Mouse (Mus musculus): ENCODE measurements around the gene Taf4. TPM values are rescaled to one million over a fixed set of nuclear protein-coding genes. Genes with fewer than 3 reads are reported as not detected.
A peak's percentile ranks its signal among the peaks of the same experiment; 100 is the strongest.

Taf4 gene
- polyA plus RNA-seq, 1 experiment from 2014 or later = 2.1 TPM

DNA sequence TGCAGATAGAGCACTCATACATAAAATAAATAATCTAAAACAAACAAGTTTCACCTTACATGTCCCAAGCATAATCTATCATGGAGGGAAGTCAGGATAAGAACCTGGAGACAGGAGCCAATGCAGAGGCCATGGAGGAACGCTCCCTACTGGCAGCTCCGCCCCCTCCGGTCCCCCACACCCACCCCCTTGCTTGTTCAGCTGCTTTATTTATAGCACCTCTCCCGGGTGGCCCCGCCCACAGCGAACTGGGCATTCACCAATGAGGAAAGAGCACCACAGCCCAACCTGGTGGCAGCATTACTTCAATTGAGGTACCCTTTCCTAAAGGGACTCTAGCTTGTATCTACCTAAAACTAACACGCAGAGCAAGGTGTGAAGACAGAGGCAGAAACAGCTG lies 91.9 kb downstream of the Taf4 start:
- Histone ChIP-seq H3K27ac (no peak overlapping the region), H3K27me3 (no peaks in the 10 kb centered on the region), H3K4me3 (no peak overlapping the region), H3K9me3 (replicated peaks) (no peaks in the 10 kb centered on the region), H3K4me2 (no peak overlapping the region), H3K36me3 (no peaks in the 10 kb centered on the region), H3K4me1 (replicated peaks) (no peaks in the 10 kb centered on the region), H3K9ac (no peak overlapping the region)
- 30% methylated on average over 7 of the region's 7 CpGs for WGBS
- ATAC-seq (replicated peaks; ENCODE audit: insufficient number of reproducible peaks, insufficient read depth, low FRiP score, low read depth) = no peak

DNA sequence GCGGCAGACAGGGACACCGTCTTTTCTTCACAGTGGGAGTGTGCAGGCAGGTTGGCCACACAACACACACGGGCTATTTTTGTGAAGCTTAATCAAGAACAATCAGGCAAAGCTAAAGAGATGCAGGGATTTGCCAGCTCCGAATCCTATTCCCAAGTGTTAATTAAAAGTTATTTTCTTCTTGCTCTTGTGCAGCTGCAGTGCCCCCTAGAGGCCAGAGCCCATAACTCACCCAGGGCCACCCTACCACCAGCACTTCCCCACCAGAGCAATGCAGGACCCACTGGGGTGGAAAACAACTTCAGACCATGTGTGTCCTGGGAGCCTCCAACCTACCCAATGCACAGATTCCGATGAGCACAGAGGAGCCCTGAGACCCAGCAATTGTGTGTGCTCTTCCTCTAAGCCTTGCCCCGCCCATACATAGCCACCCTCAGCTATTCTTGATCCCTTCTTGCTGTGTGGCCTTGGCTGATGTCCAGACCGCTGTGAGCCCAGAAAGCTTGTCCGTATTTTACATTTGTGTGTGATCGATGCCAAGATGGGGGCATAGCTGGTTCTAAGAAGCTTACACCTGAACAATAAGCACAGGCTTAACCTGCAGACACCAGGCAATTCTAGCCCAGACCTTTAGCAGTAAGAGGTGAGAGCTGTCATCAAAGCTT lies 98.8 kb downstream of the Taf4 start:
- Histone ChIP-seq H3K9me3 (replicated peaks) (no peaks in the 10 kb centered on the region), H3K27me3 (peaks cover 3% of the 10 kb centered on the region; the same call in 1 of the 2 replicates), H3K4me2 (no peak overlapping the region), H3K27ac (no peak overlapping the region), H3K9ac (no peak overlapping the region), H3K36me3 (no peaks in the 10 kb centered on the region), H3K4me3 (no peak overlapping the region), H3K4me1 (replicated peaks) (no peaks in the 10 kb centered on the region)
- no peak for ATAC-seq (replicated peaks; ENCODE audit: insufficient number of reproducible peaks, insufficient read depth, low FRiP score, low read depth)
- 65% methylated on average over 9 of the region's 9 CpGs for WGBS

- Histone ChIP-seq H3K4me1 (replicated peaks) (no peaks in the 10 kb centered on the region), H3K27me3 (peaks cover 8% of the 10 kb centered on the region; the same call in 1 of the 2 replicates), H3K36me3 (no peaks in the 10 kb centered on the region), H3K4me2 (no peak overlapping the region), H3K9ac (no peak overlapping the region), H3K9me3 (replicated peaks) (no peaks in the 10 kb centered on the region), H3K27ac (no peak overlapping the region), H3K4me3 (no peak overlapping the region)
- 0 out of 2 replicates have a peak, but pooled peaks have one; percentile 24 for ATAC-seq (replicated peaks; ENCODE audit: insufficient number of reproducible peaks, insufficient read depth, low FRiP score, low read depth)
- 0% methylated on average over 3 of the region's 3 CpGs for WGBS
Observed at GRCm38 (mm10) chr2:179875147-179875546, 101.3 kb downstream of the Taf4 start.

GRCm38 (mm10) chr2:179873315-179873714 lies 103.1 kb downstream of the Taf4 start:
- H3K9ac ChIP-seq = no peak overlapping the region
- no peak overlapping the region for H3K4me2 ChIP-seq
- H3K27ac ChIP-seq = no peak overlapping the region
- H3K4me1 ChIP-seq (replicated peaks) = peaks cover under 1% of the 10 kb centered on the region
- no peak overlapping the region for H3K4me3 ChIP-seq
- no peaks in the 10 kb centered on the region for H3K9me3 ChIP-seq (replicated peaks)
- no peak for ATAC-seq (replicated peaks; ENCODE audit: insufficient number of reproducible peaks, insufficient read depth, low FRiP score, low read depth)
- 42% methylated on average over 5 of the region's 5 CpGs for WGBS
- H3K27me3 ChIP-seq = peaks cover 8% of the 10 kb centered on the region; the same call in 1 of the 2 replicates
- H3K36me3 ChIP-seq = no peaks in the 10 kb centered on the region

DNA sequence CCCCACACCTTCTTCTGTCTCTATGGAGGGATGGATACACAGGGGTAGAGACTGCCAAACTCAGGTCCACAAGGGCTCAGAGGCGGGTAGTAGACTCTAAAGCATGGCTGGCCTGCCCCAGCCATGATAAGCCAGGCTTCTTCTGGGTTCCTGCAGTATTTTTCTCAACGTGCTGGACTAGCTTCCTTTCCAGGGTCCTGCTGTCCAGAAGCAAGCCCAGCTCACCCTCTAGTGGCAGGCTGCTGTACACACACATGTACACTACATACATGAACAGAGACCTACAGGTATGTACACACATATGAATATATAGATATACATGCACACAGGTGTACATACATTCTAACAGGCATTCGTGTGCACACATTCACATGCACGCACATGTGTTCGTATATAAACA lies 103.7 kb downstream of the Taf4 start:
- 60% methylated on average over 5 of the region's 5 CpGs for WGBS
- ATAC-seq (replicated peaks; ENCODE audit: insufficient number of reproducible peaks, insufficient read depth, low FRiP score, low read depth) = no peak

GRCm38 (mm10) chr2:179869871-179870270 lies 106.6 kb downstream of the Taf4 start:
- no peaks in the 10 kb centered on the region for H3K36me3 ChIP-seq
- H3K27me3 ChIP-seq = peaks cover 8% of the 10 kb centered on the region; the same call in 1 of the 2 replicates
- H3K9me3 ChIP-seq (replicated peaks) = no peaks in the 10 kb centered on the region
- WGBS = 16% methylated on average over 2 of the region's 2 CpGs
- H3K4me1 ChIP-seq (replicated peaks) = peaks cover 13% of the 10 kb centered on the region
- no peak overlapping the region for H3K4me3 ChIP-seq
- H3K4me2 ChIP-seq = no peak overlapping the region
- H3K9ac ChIP-seq = no peak overlapping the region
- H3K27ac ChIP-seq = no peak overlapping the region
- no peak for ATAC-seq (replicated peaks; ENCODE audit: insufficient number of reproducible peaks, insufficient read depth, low FRiP score, low read depth)

More for the DNA sequence above, 103.7 kb downstream of the Taf4 start:
- Histone ChIP-seq H3K27ac (no peak overlapping the region), H3K4me3 (no peak overlapping the region), H3K36me3 (no peaks in the 10 kb centered on the region), H3K4me2 (no peak overlapping the region), H3K27me3 (peaks cover 8% of the 10 kb centered on the region; the same call in 1 of the 2 replicates), H3K4me1 (replicated peaks) (peaks cover 7% of the 10 kb centered on the region), H3K9me3 (replicated peaks) (no peaks in the 10 kb centered on the region), H3K9ac (no peak overlapping the region)

- H3K27me3 ChIP-seq = peaks cover 5% of the 10 kb centered on the region; the same call in 1 of the 2 replicates
- no peak for ATAC-seq (replicated peaks; ENCODE audit: insufficient number of reproducible peaks, insufficient read depth, low FRiP score, low read depth)
- no peaks in the 10 kb centered on the region for H3K9me3 ChIP-seq (replicated peaks)
- H3K27ac ChIP-seq = peak overlapping the region; percentile 75
- 40% methylated on average over 3 of the region's 3 CpGs for WGBS
- no peak overlapping the region for H3K9ac ChIP-seq
- H3K4me3 ChIP-seq = no peak overlapping the region
- H3K4me2 ChIP-seq = no peak overlapping the region
- H3K4me1 ChIP-seq (replicated peaks) = peaks cover 13% of the 10 kb centered on the region
- no peaks in the 10 kb centered on the region for H3K36me3 ChIP-seq
Observed at GRCm38 (mm10) chr2:179867669-179868068, 108.8 kb downstream of the Taf4 start.

DNA sequence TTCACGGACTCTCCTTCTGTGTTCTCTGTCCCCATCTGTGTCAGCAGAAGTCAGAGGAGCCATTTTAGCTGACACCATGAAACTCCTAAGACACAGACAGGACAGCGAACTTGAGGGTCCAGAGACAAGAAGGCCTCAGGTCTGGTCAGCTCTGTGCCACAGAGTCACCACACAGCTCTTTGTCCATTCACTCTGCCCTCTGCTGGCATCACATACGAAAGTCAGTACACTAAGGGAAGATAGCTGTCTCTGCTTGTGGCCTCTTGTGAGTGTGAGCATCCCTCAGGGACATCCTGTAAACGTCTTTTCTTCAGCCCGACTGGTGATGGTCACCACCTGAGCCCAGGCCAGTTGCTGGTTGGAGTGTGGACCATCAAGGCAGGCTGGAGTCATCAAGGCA lies 111.3 kb downstream of the Taf4 start:
- H3K27ac ChIP-seq = no peak overlapping the region
- 66% methylated on average over 5 of the region's 5 CpGs for WGBS
- no peaks in the 10 kb centered on the region for H3K27me3 ChIP-seq

GRCm38 (mm10) chr2:179863266-179863665 lies 113.2 kb downstream of the Taf4 start:
- no peaks in the 10 kb centered on the region for H3K36me3 ChIP-seq
- H3K9me3 ChIP-seq (replicated peaks) = no peaks in the 10 kb centered on the region
- no peak overlapping the region for H3K9ac ChIP-seq
- no peak overlapping the region for H3K27ac ChIP-seq
- 70% methylated on average over 3 of the region's 3 CpGs for WGBS
- no peak overlapping the region for H3K4me3 ChIP-seq
- ATAC-seq (replicated peaks; ENCODE audit: insufficient number of reproducible peaks, insufficient read depth, low FRiP score, low read depth) = no peak
- H3K27me3 ChIP-seq = no peaks in the 10 kb centered on the region
- H3K4me1 ChIP-seq (replicated peaks) = peaks cover 12% of the 10 kb centered on the region
- H3K4me2 ChIP-seq = no peak overlapping the region

More for the DNA sequence above, 111.3 kb downstream of the Taf4 start:
- Histone ChIP-seq H3K36me3 (no peaks in the 10 kb centered on the region), H3K9me3 (replicated peaks) (no peaks in the 10 kb centered on the region), H3K9ac (no peak overlapping the region), H3K4me3 (no peak overlapping the region), H3K4me1 (replicated peaks) (peaks cover 13% of the 10 kb centered on the region), H3K4me2 (no peak overlapping the region)
- ATAC-seq (replicated peaks; ENCODE audit: insufficient number of reproducible peaks, insufficient read depth, low FRiP score, low read depth) = no peak

GRCm38 (mm10) chr2:179862676-179863075 lies 113.8 kb downstream of the Taf4 start:
- H3K4me3 ChIP-seq = no peak overlapping the region
- no peak for ATAC-seq (replicated peaks; ENCODE audit: insufficient number of reproducible peaks, insufficient read depth, low FRiP score, low read depth)
- H3K9ac ChIP-seq = no peak overlapping the region
- H3K27ac ChIP-seq = no peak overlapping the region
- no peaks in the 10 kb centered on the region for H3K27me3 ChIP-seq
- peaks cover 6% of the 10 kb centered on the region; the same call in 1 of the 2 replicates for H3K4me1 ChIP-seq (replicated peaks)
- no peak overlapping the region for H3K4me2 ChIP-seq
- no peaks in the 10 kb centered on the region for H3K9me3 ChIP-seq (replicated peaks)
- 74% methylated on average over 3 of the region's 3 CpGs for WGBS
- H3K36me3 ChIP-seq = no peaks in the 10 kb centered on the region

Measured in heart, embryonic 15.5 days (tissue).